Mouse (Mus musculus): ENCODE data around the gene Gid4.
"Not testable (repeated sequence)": the region's sequence is repeated elsewhere in the genome, so short reads cannot be mapped to it uniquely, and the experiment has no call there.

The Gid4 gene

GRCm38 (mm10) chr11:60433501-60433900 is 16.6 kb downstream of the Gid4 start:
- no peak for DNase-seq

- no peak for DNase-seq
These were observed 18.2 kb downstream of the Gid4 start for GRCm38 (mm10) chr11:60435133-60435532.

- DNase-seq = no peak
These were observed 19.7 kb downstream of the Gid4 start for GRCm38 (mm10) chr11:60436618-60437017.

GRCm38 (mm10) chr11:60439621-60440020 is 22.7 kb downstream of the Gid4 start:
- DNase-seq = not testable (repeated sequence)

GRCm38 (mm10) chr11:60440176-60440575 is 23.2 kb downstream of the Gid4 start:
- peak; percentile 35 to 46 for DNase-seq

GRCm38 (mm10) chr11:60442896-60443295 is 26.0 kb downstream of the Gid4 start:
- DNase-seq = no peak

- DNase-seq = no peak
These were observed 27.1 kb downstream of the Gid4 start for GRCm38 (mm10) chr11:60444007-60444406.

- peak; percentile 87 for DNase-seq
These were observed 37.3 kb downstream of the Gid4 start, which contains the start of gene Drg2 for GRCm38 (mm10) chr11:60454080-60454744. Drg2 (plus strand) TSS chr11:60454591.

GRCm38 (mm10) chr11:60454745-60455087 is 37.8 kb downstream of the Gid4 start:
- no peak for DNase-seq

- DNase-seq = no peak
These were observed 41.0 kb downstream of the Gid4 start for GRCm38 (mm10) chr11:60457973-60458372.

GRCm38 (mm10) chr11:60465943-60466380 is 49.0 kb downstream of the Gid4 start:
- DNase-seq = peak in 1 of 2 experiments; percentile 30

GRCm38 (mm10) chr11:60469039-60469438 is 52.1 kb downstream of the Gid4 start, which contains the start of gene Myo15:
Myo15 (plus strand) TSS chr11:60469339.
- DNase-seq = no peak

GRCm38 (mm10) chr11:60470743-60471142 is 53.8 kb downstream of the Gid4 start:
- DNase-seq = no peak

- no peak for DNase-seq
These were observed 57.6 kb downstream of the Gid4 start for GRCm38 (mm10) chr11:60474534-60474933.

GRCm38 (mm10) chr11:60475668-60476362 is 58.9 kb downstream of the Gid4 start:
- no peak for DNase-seq

GRCm38 (mm10) chr11:60478121-60478520 is 61.2 kb downstream of the Gid4 start:
- peak; percentile 74 to 82 for DNase-seq

GRCm38 (mm10) chr11:60486267-60486666 is 69.3 kb downstream of the Gid4 start:
- DNase-seq = no peak

- no peak for DNase-seq
These were observed 75.8 kb downstream of the Gid4 start for GRCm38 (mm10) chr11:60492726-60493125.

- DNase-seq = no peak
These were observed 78.7 kb downstream of the Gid4 start for GRCm38 (mm10) chr11:60495692-60496091.

Data from lung, adult 18-20 months (tissue).